Mouse (Mus musculus) embryonic facial prominence, embryonic 10.5 days (tissue): ENCODE measurements around the gene Plxna2. TPM values are rescaled to one million over a fixed set of nuclear protein-coding genes. Genes with fewer than 3 reads are reported as not detected.
A peak's percentile ranks its signal among the peaks of the same experiment; 100 is the strongest.

Source experiments
- DNase-seq: peaks from one replicate; pipeline ENCODE4 v3.0.0-alpha.2; 2017; ENCODE audit warnings: low spot score
- H3K27ac ChIP-seq: fragments of 300-500 bp; sonication (generic); replicated peaks from 2 replicates; pipeline ENCODE4 v1.5.1; 2016; ENCODE audit warnings: mild to moderate bottlenecking
- H3K27me3 ChIP-seq: fragments of 300-500 bp; sonication (generic); replicated peaks from 2 replicates; pipeline ENCODE4 v1.6.1; 2016; ENCODE audit warnings: low read depth, mild to moderate bottlenecking; ENCODE audit not compliant: poor library complexity, severe bottlenecking
- H3K36me3 ChIP-seq: fragments of 300-500 bp; sonication (generic); replicated peaks from 2 replicates; pipeline ENCODE4 v1.6.1; 2016; ENCODE audit warnings: mild to moderate bottlenecking, moderate library complexity
- H3K4me1 ChIP-seq: fragments of 300-500 bp; sonication (generic); 2 replicates; pipeline ENCODE4 v1.6.1; 2016
- H3K4me3 ChIP-seq: fragments of 300-500 bp; sonication (generic); 2 replicates; pipeline ENCODE4 v1.5.1; 2016; ENCODE audit warnings: mild to moderate bottlenecking, moderate library complexity
- H3K9me3 ChIP-seq: fragments of 300-500 bp; sonication (generic); 2 replicates; pipeline ENCODE4 v1.6.1; 2016; ENCODE audit warnings: mild to moderate bottlenecking
- WGBS: fragments of 180-500 bp; shearing (Covaris S2); methylation state at CpG from one replicate; pipeline ENCODE4 v1.1.7; 2016; 5-methylcytosine and 5-hydroxymethylcytosine counted together
- polyA plus RNA-seq: library from polyadenylated mRNA; unstranded; fragments of >200 nt; fragmentation: Nextera tagmentation; extraction: Ambion mirVana; gene quantifications from 2 replicates; pipeline ENCODE4 v1.2.1, GENCODE M21; 2016

Plxna2 gene
- polyA plus RNA-seq, 1 experiment from 2014 or later = 12.9 TPM

GRCm38 (mm10) chr1:194675891-194676200 lies 57.8 kb downstream of the Plxna2 start:
- Histone ChIP-seq H3K27ac (0 out of 2 replicates have a peak overlapping the region, but pooled peaks have one; percentile 8), H3K4me1 (peaks cover 60% of the 10 kb centered on the region), H3K27me3 (no peaks in the 10 kb centered on the region), H3K4me3 (no peak overlapping the region), H3K9me3 (no peaks in the 10 kb centered on the region), H3K36me3 (no peaks in the 10 kb centered on the region)
- 59% methylated on average over 2 of the region's 2 CpGs for WGBS
- no peak for DNase-seq

DNA sequence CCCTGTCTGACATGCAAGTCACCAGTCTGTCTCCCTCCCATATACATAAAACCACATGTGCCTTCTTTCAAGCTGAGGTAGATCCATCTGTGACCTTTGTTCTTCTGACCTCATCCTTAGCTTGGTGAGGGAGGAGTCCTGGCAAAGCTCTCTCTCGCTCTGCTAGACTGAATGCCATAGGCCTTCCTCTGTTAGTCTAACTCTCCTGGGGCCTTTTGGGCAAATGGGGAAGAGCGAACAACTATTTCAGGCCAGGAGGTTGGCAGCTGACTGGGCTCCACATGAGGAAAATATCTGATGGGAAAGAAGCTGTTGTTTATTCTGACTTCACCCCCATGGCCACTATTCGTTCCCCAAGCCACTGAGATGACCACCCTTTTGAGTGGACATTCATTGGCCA lies 59.9 kb downstream of the Plxna2 start:
- no peak overlapping the region for H3K4me3 ChIP-seq
- peak overlapping the region; percentile 40; the same call in 1 of the 2 replicates for H3K27ac ChIP-seq
- DNase-seq = peak; percentile 30
- H3K27me3 ChIP-seq = no peaks in the 10 kb centered on the region
- H3K9me3 ChIP-seq = no peaks in the 10 kb centered on the region
- WGBS = 33% methylated on average over 3 of the region's 3 CpGs
- H3K4me1 ChIP-seq = peaks cover 66% of the 10 kb centered on the region
- H3K36me3 ChIP-seq = no peaks in the 10 kb centered on the region

DNA sequence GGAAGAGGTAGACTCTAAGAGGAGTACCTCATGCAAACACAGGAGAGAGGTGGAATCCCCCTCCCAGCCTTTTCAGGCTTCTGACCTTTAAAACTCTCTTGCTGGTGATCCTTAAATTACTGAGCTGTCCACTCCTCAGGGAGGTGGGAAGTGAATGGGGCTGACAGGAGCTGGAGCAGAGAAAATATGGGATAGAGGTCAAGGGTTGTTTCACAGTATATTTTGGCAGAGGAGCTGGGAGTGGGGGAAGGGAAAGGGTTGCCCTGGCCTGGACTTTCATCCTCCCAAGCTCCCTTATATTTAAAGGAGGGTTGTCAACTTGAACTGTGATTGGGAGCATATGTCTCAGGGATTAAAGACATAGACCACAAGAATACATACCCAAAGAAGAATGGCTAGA lies 61.1 kb downstream of the Plxna2 start:
- H3K4me3 ChIP-seq = no peak overlapping the region
- H3K27me3 ChIP-seq = no peaks in the 10 kb centered on the region
- no peak overlapping the region for H3K27ac ChIP-seq
- no peaks in the 10 kb centered on the region for H3K9me3 ChIP-seq
- no peaks in the 10 kb centered on the region for H3K36me3 ChIP-seq
- DNase-seq = no peak
- H3K4me1 ChIP-seq = peaks cover 60% of the 10 kb centered on the region

DNA sequence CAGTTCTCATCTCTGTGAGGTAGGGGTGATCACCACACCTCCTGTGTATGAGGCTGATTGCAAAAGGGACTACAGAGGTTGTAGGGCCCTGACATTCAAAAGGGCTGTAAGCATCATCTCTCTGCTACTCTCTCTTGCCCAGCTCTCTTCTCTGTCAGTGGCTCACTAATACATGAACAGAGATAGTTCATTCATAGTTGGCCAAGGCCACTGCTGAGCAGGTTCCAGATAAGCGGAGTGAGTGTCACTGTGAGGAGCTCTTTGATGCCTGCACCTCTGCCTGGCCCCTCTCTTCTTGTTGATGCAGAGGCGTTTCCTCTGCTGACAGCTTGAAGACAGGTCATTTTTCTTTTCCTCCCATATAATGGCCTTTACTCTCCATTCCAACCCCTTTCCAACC lies 62.1 kb downstream of the Plxna2 start:
- Histone ChIP-seq H3K36me3 (no peaks in the 10 kb centered on the region; the same call in 1 of the 2 replicates), H3K27ac (peak overlapping the region; percentile 35; the same call in 1 of the 2 replicates), H3K27me3 (no peaks in the 10 kb centered on the region), H3K4me3 (no peak overlapping the region), H3K9me3 (no peaks in the 10 kb centered on the region), H3K4me1 (peaks cover 56% of the 10 kb centered on the region)
- DNase-seq = no peak
- 42% methylated on average over 2 of the region's 2 CpGs for WGBS

DNA sequence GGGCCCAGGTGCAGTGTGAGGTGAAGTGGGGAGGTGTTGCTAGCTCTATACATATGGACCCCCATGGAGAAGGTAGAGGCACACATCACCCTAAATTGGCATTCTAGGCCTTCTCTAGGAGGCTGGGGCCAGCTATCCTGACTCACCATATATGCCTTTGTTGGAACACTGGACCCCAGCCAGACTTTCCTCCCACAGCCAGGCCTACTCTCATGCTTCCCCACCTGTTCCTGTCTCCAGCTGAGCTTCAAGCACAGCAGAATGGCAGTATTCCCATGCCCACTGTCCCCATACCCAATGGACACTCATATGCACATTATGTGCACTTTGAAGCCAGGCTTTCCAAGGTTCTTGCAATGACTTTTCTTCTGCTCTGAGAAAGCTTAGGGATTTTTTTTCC lies 64.0 kb downstream of the Plxna2 start:
- H3K36me3 ChIP-seq = no peaks in the 10 kb centered on the region; the same call in 1 of the 2 replicates
- DNase-seq = no peak
- H3K4me3 ChIP-seq = no peak overlapping the region
- H3K4me1 ChIP-seq = peaks cover 59% of the 10 kb centered on the region
- no peaks in the 10 kb centered on the region for H3K27me3 ChIP-seq
- H3K9me3 ChIP-seq = no peaks in the 10 kb centered on the region
- no peak overlapping the region for H3K27ac ChIP-seq

DNA sequence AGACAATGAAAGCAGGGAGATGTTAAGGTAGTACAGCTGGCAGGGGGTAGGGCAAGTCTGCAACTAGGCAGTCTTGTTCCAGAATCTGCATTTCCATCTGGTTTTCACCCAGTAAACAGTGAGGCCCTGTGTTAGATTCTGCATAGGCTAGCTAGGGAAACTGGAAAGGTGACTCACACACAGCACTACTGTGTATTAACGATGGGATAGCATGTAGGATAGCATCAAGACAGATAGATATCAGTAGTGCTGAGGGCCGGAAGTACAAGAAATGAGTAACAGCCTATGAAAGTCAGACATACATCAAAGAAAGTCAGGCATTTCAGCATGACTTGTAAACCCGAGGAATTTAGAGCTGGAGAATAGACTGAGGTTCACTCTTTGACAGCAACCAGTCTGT lies 65.1 kb downstream of the Plxna2 start:
- Histone ChIP-seq H3K27me3 (no peaks in the 10 kb centered on the region), H3K9me3 (no peaks in the 10 kb centered on the region), H3K4me3 (no peak overlapping the region), H3K36me3 (no peaks in the 10 kb centered on the region; the same call in 1 of the 2 replicates), H3K27ac (no peak overlapping the region), H3K4me1 (peaks cover 57% of the 10 kb centered on the region)
- 77% methylated on average over 3 of the region's 3 CpGs for WGBS
- no peak for DNase-seq

GRCm38 (mm10) chr1:194685896-194686295 lies 67.9 kb downstream of the Plxna2 start:
- 81% methylated on average over 2 of the region's 2 CpGs for WGBS
- Histone ChIP-seq H3K27ac (no peak overlapping the region), H3K27me3 (no peaks in the 10 kb centered on the region), H3K4me1 (peaks cover 32% of the 10 kb centered on the region), H3K36me3 (no peaks in the 10 kb centered on the region; the same call in 1 of the 2 replicates), H3K9me3 (no peaks in the 10 kb centered on the region), H3K4me3 (no peak overlapping the region)
- DNase-seq = no peak

GRCm38 (mm10) chr1:194687746-194688145 lies 69.7 kb downstream of the Plxna2 start:
- no peak for DNase-seq
- H3K4me3 ChIP-seq = no peak overlapping the region
- H3K27me3 ChIP-seq = no peaks in the 10 kb centered on the region
- H3K27ac ChIP-seq = peak overlapping the region; percentile 24; the same call in 1 of the 2 replicates
- no peaks in the 10 kb centered on the region; the same call in 1 of the 2 replicates for H3K36me3 ChIP-seq
- WGBS = 64% methylated on average over 1 of the region's 1 CpGs
- H3K4me1 ChIP-seq = peaks cover 24% of the 10 kb centered on the region
- no peaks in the 10 kb centered on the region for H3K9me3 ChIP-seq

DNA sequence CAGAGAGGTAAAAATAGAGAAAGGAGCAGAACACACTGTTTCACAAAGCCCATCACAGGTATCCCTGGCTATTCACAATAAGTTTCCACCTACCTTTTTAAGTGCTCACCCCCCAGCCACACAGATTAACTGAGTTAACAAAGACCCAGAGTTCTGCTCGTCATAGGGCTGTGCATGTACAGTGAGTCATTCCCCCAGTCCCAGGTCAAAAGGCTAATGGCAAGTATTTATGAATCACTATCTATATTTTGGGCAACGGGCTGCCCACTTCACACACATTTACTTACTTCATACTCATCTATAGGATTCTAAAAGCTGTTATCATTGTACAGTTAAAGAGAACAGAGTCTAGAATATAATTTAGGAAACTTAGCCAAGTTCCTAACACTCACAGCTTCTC lies 70.1 kb downstream of the Plxna2 start:
- 76% methylated on average over 2 of the region's 2 CpGs for WGBS
- H3K27ac ChIP-seq = no peak overlapping the region
- DNase-seq = no peak
- H3K4me3 ChIP-seq = no peak overlapping the region
- H3K9me3 ChIP-seq = no peaks in the 10 kb centered on the region
- no peaks in the 10 kb centered on the region for H3K27me3 ChIP-seq
- H3K36me3 ChIP-seq = no peaks in the 10 kb centered on the region; the same call in 1 of the 2 replicates
- peaks cover 24% of the 10 kb centered on the region for H3K4me1 ChIP-seq

GRCm38 (mm10) chr1:194693063-194693462 lies 75.0 kb downstream of the Plxna2 start:
- Histone ChIP-seq H3K27me3 (no peaks in the 10 kb centered on the region), H3K4me3 (no peak overlapping the region), H3K4me1 (peaks cover 21% of the 10 kb centered on the region; the same call in 1 of the 2 replicates), H3K36me3 (0 out of 2 replicates have a peak, but pooled peaks cover 2% of the 10 kb centered on the region), H3K9me3 (no peaks in the 10 kb centered on the region), H3K27ac (no peak overlapping the region)
- DNase-seq = no peak

GRCm38 (mm10) chr1:194693488-194693887 lies 75.5 kb downstream of the Plxna2 start:
- Histone ChIP-seq H3K27me3 (no peaks in the 10 kb centered on the region), H3K27ac (no peak overlapping the region), H3K4me3 (no peak overlapping the region), H3K4me1 (peaks cover 21% of the 10 kb centered on the region; the same call in 1 of the 2 replicates), H3K9me3 (no peaks in the 10 kb centered on the region), H3K36me3 (0 out of 2 replicates have a peak, but pooled peaks cover 2% of the 10 kb centered on the region)
- no peak for DNase-seq
- 83% methylated on average over 2 of the region's 2 CpGs for WGBS

DNA sequence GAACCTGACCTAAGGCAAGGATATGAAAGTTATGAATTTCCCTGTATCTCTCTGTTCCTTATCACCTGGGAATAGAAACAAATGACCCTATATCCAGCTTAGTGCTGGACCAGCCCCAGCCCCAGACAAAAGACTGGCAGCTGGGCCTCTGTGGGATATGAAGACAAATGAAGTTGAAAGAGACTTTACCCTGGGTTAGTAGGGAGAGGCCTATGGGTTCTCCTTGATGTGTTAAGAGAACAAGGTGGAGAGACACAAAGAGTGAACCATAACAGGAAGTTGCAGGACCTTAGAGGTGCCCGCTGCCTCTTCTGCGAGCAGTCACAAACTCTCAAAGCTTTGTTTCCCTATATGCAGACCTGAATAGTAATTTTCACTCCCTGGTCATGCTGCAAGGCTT lies 76.8 kb downstream of the Plxna2 start:
- 94% methylated on average over 2 of the region's 2 CpGs for WGBS
- Histone ChIP-seq H3K4me3 (no peak overlapping the region), H3K36me3 (0 out of 2 replicates have a peak, but pooled peaks cover 2% of the 10 kb centered on the region), H3K4me1 (peaks cover 29% of the 10 kb centered on the region; the same call in 1 of the 2 replicates), H3K27me3 (no peaks in the 10 kb centered on the region), H3K9me3 (no peaks in the 10 kb centered on the region), H3K27ac (no peak overlapping the region)
- DNase-seq = no peak

- H3K36me3 ChIP-seq = 0 out of 2 replicates have a peak, but pooled peaks cover 2% of the 10 kb centered on the region
- H3K27ac ChIP-seq = no peak overlapping the region
- no peak overlapping the region for H3K4me3 ChIP-seq
- peaks cover 42% of the 10 kb centered on the region for H3K4me1 ChIP-seq
- no peak for DNase-seq
- H3K27me3 ChIP-seq = no peaks in the 10 kb centered on the region
- H3K9me3 ChIP-seq = no peaks in the 10 kb centered on the region
- whole genome bisulfite sequencing = 93% methylated on average over 2 of the region's 2 CpGs
Observed at GRCm38 (mm10) chr1:194697439-194697838, 79.4 kb downstream of the Plxna2 start.
